Mouse (Mus musculus) limb, embryonic 15.5 days (tissue): ENCODE measurements around the gene Chd1. TPM values are rescaled to one million over a fixed set of nuclear protein-coding genes. Genes with fewer than 3 reads are reported as not detected.
"Not testable (repeated sequence)": the region's sequence is repeated elsewhere in the genome, so short reads cannot be mapped to it uniquely, and the experiment has no call there.

Source experiments
- ATAC-seq: fragments of 200-750 bp; cut with Nextera tagmentation; 2 replicates; pipeline ENCODE4 v1.8.0; 2017; ENCODE audit warnings: low read depth, moderate TSS enrichment; ENCODE audit not compliant: insufficient number of reproducible peaks, low FRiP score, low TSS enrichment
- H3K27ac ChIP-seq: fragments of 300-500 bp; sonication (generic); 2 replicates; pipeline ENCODE4 v1.5.1; 2015; ENCODE audit warnings: moderate library complexity, mild to moderate bottlenecking, inconsistent platforms
- H3K27me3 ChIP-seq: fragments of 300-500 bp; sonication (generic); 2 replicates; pipeline ENCODE4 v1.6.1; 2015; ENCODE audit warnings: inconsistent platforms
- H3K36me3 ChIP-seq: fragments of 300-500 bp; sonication (generic); 2 replicates; pipeline ENCODE4 v1.6.1; 2015; ENCODE audit warnings: inconsistent platforms
- H3K4me1 ChIP-seq: fragments of 300-500 bp; sonication (generic); 2 replicates; pipeline ENCODE4 v1.6.1; 2015; ENCODE audit warnings: inconsistent platforms
- H3K4me2 ChIP-seq: fragments of 300-500 bp; sonication (generic); 2 replicates; pipeline ENCODE4 v1.6.1; 2015; ENCODE audit warnings: mild to moderate bottlenecking, inconsistent platforms
- H3K4me3 ChIP-seq: fragments of 300-500 bp; sonication (generic); 2 replicates; pipeline ENCODE4 v1.5.1; 2015; ENCODE audit warnings: mild to moderate bottlenecking, inconsistent platforms
- H3K9ac ChIP-seq: fragments of 300-500 bp; sonication (generic); 2 replicates; pipeline ENCODE4 v1.6.1; 2015; ENCODE audit warnings: inconsistent platforms
- H3K9me3 ChIP-seq: fragments of 300-500 bp; sonication (generic); 2 replicates; pipeline ENCODE4 v1.6.1; 2016; ENCODE audit warnings: inconsistent platforms
- WGBS: fragments of 180-500 bp; shearing (Covaris S2); methylation state at CpG from one replicate; pipeline ENCODE4 v1.1.7; 2015; 5-methylcytosine and 5-hydroxymethylcytosine counted together
- polyA plus RNA-seq: library from polyadenylated mRNA; unstranded; fragments of >200 nt; fragmentation: Nextera tagmentation; extraction: Ambion mirVana; gene quantifications from 2 replicates; pipeline ENCODE4 v1.2.1, GENCODE M21; 2015

Chd1 gene
- polyA plus RNA-seq, 1 experiment from 2014 or later: 26.5 TPM

DNA sequence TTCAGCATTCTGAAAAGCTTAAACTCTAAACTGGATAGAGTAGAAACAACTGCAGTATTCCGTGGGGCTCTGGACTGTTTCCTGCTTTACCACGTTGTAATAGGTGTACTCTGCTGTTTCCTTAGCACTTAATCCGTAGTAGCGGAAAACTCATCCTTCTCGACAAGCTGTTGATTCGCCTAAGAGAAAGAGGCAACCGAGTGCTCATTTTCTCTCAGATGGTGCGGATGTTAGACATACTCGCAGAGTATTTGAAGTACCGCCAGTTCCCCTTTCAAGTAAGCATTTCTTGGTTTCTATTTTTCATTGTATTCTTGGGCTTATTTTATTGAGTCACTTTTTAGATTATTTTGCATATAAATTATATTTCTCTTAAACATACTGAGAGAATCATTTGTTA lies 38.2 kb downstream of the Chd1 start:
- peaks cover 48% of the 10 kb centered on the region for H3K36me3 ChIP-seq
- ATAC-seq: no peak
- no peak overlapping the region for H3K27ac ChIP-seq
- no peak overlapping the region for H3K4me2 ChIP-seq
- WGBS: 96% methylated on average over 10 of the region's 10 CpGs
- H3K4me3 ChIP-seq: no peak overlapping the region
- no peaks in the 10 kb centered on the region for H3K4me1 ChIP-seq
- H3K9me3 ChIP-seq: no peaks in the 10 kb centered on the region
- no peak overlapping the region for H3K9ac ChIP-seq
- H3K27me3 ChIP-seq: no peaks in the 10 kb centered on the region

GRCm38 (mm10) chr17:15743379-15743778 lies 38.6 kb downstream of the Chd1 start:
- Histone ChIP-seq H3K36me3 (peaks cover 52% of the 10 kb centered on the region), H3K9ac (no peak overlapping the region), H3K27me3 (no peaks in the 10 kb centered on the region), H3K9me3 (no peaks in the 10 kb centered on the region), H3K4me2 (no peak overlapping the region), H3K4me1 (no peaks in the 10 kb centered on the region), H3K27ac (no peak overlapping the region), H3K4me3 (no peak overlapping the region)
- WGBS: 92% methylated on average over 5 of the region's 5 CpGs
- ATAC-seq: no peak

- Histone ChIP-seq H3K27ac (no peak overlapping the region), H3K36me3 (peaks cover 64% of the 10 kb centered on the region), H3K9me3 (no peaks in the 10 kb centered on the region), H3K4me2 (no peak overlapping the region), H3K9ac (no peak overlapping the region), H3K4me1 (no peaks in the 10 kb centered on the region), H3K27me3 (no peaks in the 10 kb centered on the region), H3K4me3 (no peak overlapping the region)
- ATAC-seq: no peak
- 70% methylated on average over 11 of the region's 11 CpGs for WGBS
Measured at GRCm38 (mm10) chr17:15746696-15747095, 41.9 kb downstream of the Chd1 start.

DNA sequence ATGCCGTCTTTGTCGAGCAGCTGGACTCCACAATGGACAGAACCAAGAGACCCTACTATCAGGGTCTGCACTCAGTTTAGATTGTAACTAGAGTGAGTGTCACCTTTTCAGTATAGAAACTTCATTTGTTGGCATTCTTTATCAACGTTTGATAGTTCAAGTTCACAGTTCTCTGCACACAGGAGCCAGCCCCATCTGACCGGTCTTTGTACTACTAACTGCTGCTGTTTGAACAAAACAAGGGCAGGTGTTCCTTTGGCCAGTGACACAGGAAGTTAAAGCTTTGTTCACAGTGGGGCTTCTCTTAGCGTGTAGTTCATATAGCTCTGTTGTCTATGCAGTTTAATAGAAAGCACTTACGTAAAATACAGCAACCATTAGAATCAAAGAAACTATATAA lies 43.3 kb downstream of the Chd1 start:
- WGBS: 90% methylated on average over 6 of the region's 6 CpGs
- no peak overlapping the region for H3K9ac ChIP-seq

DNA sequence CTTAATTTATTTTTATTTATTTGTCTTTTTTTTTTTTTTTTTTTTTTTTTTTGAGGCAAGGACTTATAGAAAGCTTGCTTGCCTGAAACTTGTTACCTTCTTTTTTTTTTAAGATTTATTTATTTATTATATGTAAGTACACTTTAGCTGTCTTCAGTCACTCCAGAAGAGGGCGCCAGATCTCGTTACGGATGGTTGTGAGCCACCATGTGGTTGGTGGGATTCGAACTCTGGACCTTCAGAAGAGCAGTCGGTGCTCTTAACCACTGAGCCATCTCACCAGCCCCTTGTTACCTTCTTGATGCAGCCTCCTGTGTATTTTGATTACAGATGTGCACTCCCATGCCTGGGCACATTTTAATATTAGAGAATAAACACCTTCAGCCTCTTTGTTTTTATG lies 46.5 kb downstream of the Chd1 start:
- H3K27me3 ChIP-seq, ATAC-seq, H3K9ac ChIP-seq, H3K4me3 ChIP-seq, H3K4me2 ChIP-seq, H3K9me3 ChIP-seq, H3K27ac ChIP-seq, H3K4me1 ChIP-seq: not testable (repeated sequence)
- 83% methylated on average over 5 of the region's 5 CpGs for WGBS
- peaks cover 62% of the 10 kb centered on the region for H3K36me3 ChIP-seq

More for the DNA sequence above, 43.3 kb downstream of the Chd1 start:
- Histone ChIP-seq H3K27ac (no peak overlapping the region), H3K4me2 (no peak overlapping the region), H3K4me1 (no peaks in the 10 kb centered on the region), H3K9me3 (no peaks in the 10 kb centered on the region), H3K4me3 (no peak overlapping the region), H3K36me3 (peaks cover 64% of the 10 kb centered on the region), H3K27me3 (no peaks in the 10 kb centered on the region)
- ATAC-seq: no peak

DNA sequence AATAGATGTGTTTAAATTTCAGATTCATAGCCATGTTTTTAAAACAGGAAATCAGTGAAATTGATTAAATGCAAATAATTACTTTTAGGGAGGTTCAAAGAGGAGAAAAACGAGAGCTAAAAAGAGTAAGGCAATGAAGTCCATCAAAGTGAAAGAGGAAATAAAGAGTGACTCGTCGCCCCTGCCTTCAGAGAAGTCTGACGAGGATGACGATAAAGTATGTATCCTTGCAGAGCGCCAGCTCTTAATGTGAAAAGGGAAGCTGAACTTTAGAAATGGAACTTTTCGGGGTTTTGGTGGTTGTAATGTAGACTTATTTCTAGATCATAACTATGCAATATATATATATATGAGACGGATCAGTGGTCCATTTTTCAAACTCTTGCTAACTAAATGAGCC lies 56.4 kb downstream of the Chd1 start:
- Histone ChIP-seq H3K27me3 (no peaks in the 10 kb centered on the region), H3K36me3 (peaks cover 65% of the 10 kb centered on the region), H3K4me3 (no peak overlapping the region), H3K4me2 (no peak overlapping the region), H3K4me1 (no peaks in the 10 kb centered on the region), H3K27ac (no peak overlapping the region), H3K9me3 (no peaks in the 10 kb centered on the region), H3K9ac (no peak overlapping the region)
- ATAC-seq: no peak
- 85% methylated on average over 8 of the region's 8 CpGs for WGBS

DNA sequence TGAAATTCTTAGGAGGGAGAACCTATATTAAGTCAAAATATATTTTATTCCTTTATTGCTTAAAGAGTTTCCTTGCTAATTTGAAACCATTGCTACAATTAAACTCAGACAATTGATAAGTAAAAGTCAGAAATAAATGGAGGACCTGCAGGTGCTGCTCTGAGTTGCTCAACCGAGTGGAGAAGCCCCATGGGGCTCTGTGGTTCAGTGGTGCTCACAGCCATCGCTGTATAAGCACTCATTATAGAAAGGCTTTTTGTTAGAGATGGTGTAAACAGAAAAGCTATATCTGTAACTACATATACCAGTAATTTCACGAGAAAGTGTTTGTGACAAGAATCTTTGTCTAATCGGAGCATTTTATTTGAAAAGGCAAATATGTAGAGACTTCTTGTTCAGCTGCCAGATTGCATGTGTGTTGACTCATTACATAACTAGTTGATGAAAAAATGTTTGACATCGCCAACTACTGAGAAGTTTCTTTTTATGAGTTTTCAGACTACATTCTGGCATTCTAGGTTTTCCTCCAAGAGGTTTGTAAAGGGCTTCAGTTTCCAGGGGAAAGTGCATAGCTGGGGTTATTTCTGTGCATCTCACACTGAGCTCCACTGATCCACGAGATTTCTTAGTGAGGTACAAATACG lies 64.4 kb downstream of the Chd1 start:
- Histone ChIP-seq H3K27me3 (no peaks in the 10 kb centered on the region), H3K9ac (no peak overlapping the region), H3K36me3 (peaks cover 57% of the 10 kb centered on the region), H3K9me3 (no peaks in the 10 kb centered on the region), H3K4me1 (no peaks in the 10 kb centered on the region), H3K4me3 (no peak overlapping the region), H3K4me2 (no peak overlapping the region), H3K27ac (no peak overlapping the region)
- no peak for ATAC-seq
- 60% methylated on average over 7 of the region's 7 CpGs for WGBS

- no peak overlapping the region for H3K9ac ChIP-seq
- H3K4me2 ChIP-seq: no peak overlapping the region
- H3K36me3 ChIP-seq: peaks cover 22% of the 10 kb centered on the region
- no peak overlapping the region for H3K4me3 ChIP-seq
- no peaks in the 10 kb centered on the region for H3K4me1 ChIP-seq
- H3K27me3 ChIP-seq: no peaks in the 10 kb centered on the region
- WGBS: 76% methylated on average over 6 of the region's 6 CpGs
- ATAC-seq: no peak
- H3K9me3 ChIP-seq: no peaks in the 10 kb centered on the region
- no peak overlapping the region for H3K27ac ChIP-seq
Measured at GRCm38 (mm10) chr17:15773956-15774355, 69.2 kb downstream of the Chd1 start.

DNA sequence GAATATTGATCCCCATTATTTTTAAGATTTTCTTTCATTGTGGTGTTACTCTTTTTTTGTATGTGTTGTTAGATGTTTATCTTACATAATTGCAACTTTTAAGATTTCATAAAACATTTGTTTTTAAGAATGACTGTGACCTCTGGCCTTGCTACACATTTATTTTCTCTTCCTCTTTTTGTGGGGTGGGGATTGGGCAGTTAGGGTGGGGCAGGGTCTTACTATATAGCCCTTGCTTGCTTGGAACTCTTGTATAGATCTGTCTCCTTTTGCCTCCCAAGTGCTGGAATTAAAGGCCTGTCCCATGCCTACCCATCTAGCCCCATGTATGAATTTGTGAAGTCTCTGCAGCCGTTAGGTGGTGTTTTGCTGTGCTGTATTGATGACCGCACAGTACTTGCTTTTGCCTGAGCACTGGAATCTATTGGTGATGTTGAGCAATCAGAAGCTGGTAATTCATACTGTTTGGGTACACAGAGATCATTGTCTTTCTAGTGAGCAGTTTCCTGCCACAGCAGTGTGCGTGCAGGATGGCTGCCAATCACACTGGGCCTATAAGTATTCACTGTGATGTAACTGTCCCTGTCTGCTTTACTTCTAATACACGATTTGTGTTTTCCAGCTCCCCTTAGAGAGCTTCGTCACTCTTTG lies 69.9 kb downstream of the Chd1 start:
- WGBS: 84% methylated on average over 5 of the region's 5 CpGs
- H3K36me3 ChIP-seq: peaks cover 15% of the 10 kb centered on the region
- H3K9me3 ChIP-seq: no peaks in the 10 kb centered on the region
- no peak for ATAC-seq
- H3K27me3 ChIP-seq: no peaks in the 10 kb centered on the region
- no peak overlapping the region for H3K4me3 ChIP-seq
- H3K4me1 ChIP-seq: no peaks in the 10 kb centered on the region
- no peak overlapping the region for H3K27ac ChIP-seq
- H3K9ac ChIP-seq: no peak overlapping the region
- no peak overlapping the region for H3K4me2 ChIP-seq

- H3K27ac ChIP-seq: no peak overlapping the region
Measured at GRCm38 (mm10) chr17:15776349-15776748, 71.6 kb downstream of the Chd1 start.

DNA sequence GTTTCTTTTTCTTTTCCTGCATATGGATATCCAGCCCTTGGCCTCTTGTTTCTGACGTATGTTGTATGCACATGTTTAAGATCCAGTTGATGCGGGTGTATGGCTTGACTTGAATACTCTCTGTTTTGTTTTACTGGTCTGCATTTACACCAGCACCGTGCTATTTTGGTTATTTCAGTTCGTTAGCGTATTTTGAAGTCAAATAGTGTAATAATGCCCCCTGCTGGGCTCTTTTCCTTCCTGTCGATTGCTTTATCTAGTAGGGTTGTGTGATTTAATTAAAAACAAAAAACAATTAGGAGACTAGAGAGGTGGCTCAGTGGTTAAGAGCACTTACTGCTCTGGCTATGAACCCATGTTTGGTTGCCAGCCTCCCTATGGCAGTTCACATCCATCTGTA lies 73.2 kb downstream of the Chd1 start:
- ATAC-seq: no peak
- WGBS: 55% methylated on average over 6 of the region's 6 CpGs

More at GRCm38 (mm10) chr17:15776349-15776748, 71.6 kb downstream of the Chd1 start:
- no peaks in the 10 kb centered on the region for H3K27me3 ChIP-seq
- no peak overlapping the region for H3K9ac ChIP-seq
- no peaks in the 10 kb centered on the region for H3K4me1 ChIP-seq
- no peak for ATAC-seq
- no peak overlapping the region for H3K4me3 ChIP-seq
- WGBS: 74% methylated on average over 5 of the region's 5 CpGs
- no peak overlapping the region for H3K4me2 ChIP-seq
- peaks cover 6% of the 10 kb centered on the region; the same call in 1 of the 2 replicates for H3K36me3 ChIP-seq
- no peaks in the 10 kb centered on the region for H3K9me3 ChIP-seq

DNA sequence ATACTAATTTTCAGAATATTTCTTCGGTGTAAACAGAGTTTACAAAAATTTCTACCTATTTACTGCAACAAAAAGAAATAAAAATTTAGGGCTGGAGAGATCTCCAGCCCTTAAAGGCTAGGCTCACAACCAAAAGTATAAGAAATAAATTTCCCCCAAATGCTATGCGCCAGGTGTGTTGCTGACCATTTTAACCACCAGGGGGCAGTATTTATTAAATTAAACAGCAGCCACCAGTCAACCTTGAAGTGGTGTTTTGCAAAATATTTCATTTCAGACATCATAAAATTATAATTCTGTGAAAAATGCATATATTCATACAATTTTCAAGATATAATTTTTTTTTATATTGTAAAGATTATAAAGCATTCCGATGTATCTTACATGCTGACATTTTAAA lies 82.3 kb downstream of the Chd1 start:
- Histone ChIP-seq H3K9ac (no peak overlapping the region), H3K36me3 (no peaks in the 10 kb centered on the region), H3K27me3 (no peaks in the 10 kb centered on the region), H3K4me1 (no peaks in the 10 kb centered on the region), H3K4me3 (no peak overlapping the region), H3K27ac (no peak overlapping the region), H3K9me3 (no peaks in the 10 kb centered on the region), H3K4me2 (no peak overlapping the region)
- 28% methylated on average over 3 of the region's 3 CpGs for WGBS
- ATAC-seq: no peak

More for the DNA sequence above, 73.2 kb downstream of the Chd1 start:
- Histone ChIP-seq H3K4me1 (no peaks in the 10 kb centered on the region), H3K9me3 (no peaks in the 10 kb centered on the region), H3K36me3 (0 out of 2 replicates have a peak, but pooled peaks cover under 1% of the 10 kb centered on the region), H3K27me3 (no peaks in the 10 kb centered on the region), H3K27ac (no peak overlapping the region), H3K4me2 (no peak overlapping the region), H3K4me3 (no peak overlapping the region), H3K9ac (no peak overlapping the region)
